Mouse (Mus musculus) myocyte (in vitro differentiated cells): ENCODE results near the gene Pdk1. TPM values are rescaled to one million over a fixed set of nuclear protein-coding genes. Genes with fewer than 3 reads are reported as not detected.

Experiments
- H3K27me3 ChIP-seq: one replicate; pipeline ENCODE4 v1.6.1; 2011; ENCODE audit not compliant: control insufficient read depth, insufficient read depth, insufficient read length
- H3K36me3 ChIP-seq: one replicate; pipeline ENCODE4 v1.6.1; 2011; ENCODE audit not compliant: control insufficient read depth, insufficient read depth
- H3K4me2 ChIP-seq: one replicate; pipeline ENCODE4 v1.6.1; 2011; ENCODE audit warnings: low read depth, control low read depth
- H3K4me3 ChIP-seq: one replicate; pipeline ENCODE4 v1.5.1; 2011; ENCODE audit warnings: mild to moderate bottlenecking, control low read depth, moderate library complexity
- H3K79me2 ChIP-seq: one replicate; pipeline ENCODE4 v1.6.1; 2011; ENCODE audit not compliant: control insufficient read depth, insufficient read depth
- H3ac ChIP-seq: one replicate; pipeline ENCODE4 v1.6.1; 2011; ENCODE audit not compliant: control insufficient read depth, insufficient read length
- CEBPB ChIP-seq: IDR thresholded peaks from 2 replicates; pipeline ENCODE4 v1.6.1; 2011; ENCODE audit warnings: mild to moderate bottlenecking, moderate library complexity; ENCODE audit not compliant: poor library complexity, insufficient read depth, severe bottlenecking
- E2F4 ChIP-seq: IDR thresholded peaks from one replicate; pipeline ENCODE4 v1.6.1; 2011; ENCODE audit warnings: mild to moderate bottlenecking, control low read depth, moderate library complexity; ENCODE audit not compliant: insufficient read depth
- MAX ChIP-seq: IDR thresholded peaks from one replicate; pipeline ENCODE4 v1.6.1; 2011; ENCODE audit warnings: low read depth, mild to moderate bottlenecking, control low read depth
- MYOD1 ChIP-seq, 3 experiments: IDR thresholded peaks; one replicate each; pipeline ENCODE4 v1.6.1; 2011; ENCODE audit warnings: control low read depth in 2 of 3, low read depth in 2 of 3, mild to moderate bottlenecking in 2 of 3, moderate library complexity in 1 of 3; ENCODE audit not compliant: insufficient read length in 2 of 3, control insufficient read depth in 1 of 3
- MYOG ChIP-seq, 3 experiments: IDR thresholded peaks; one replicate each; pipeline ENCODE4 v1.6.1; 2011; ENCODE audit warnings: control low read depth in 2 of 3, low read depth in 2 of 3, mild to moderate bottlenecking in 2 of 3; ENCODE audit not compliant: insufficient read length in 2 of 3, control insufficient read depth in 1 of 3, insufficient read depth in 1 of 3
- POLR2A ChIP-seq: IDR thresholded peaks from one replicate; pipeline ENCODE4 v1.6.1; 2011; ENCODE audit warnings: low read depth, mild to moderate bottlenecking, control low read depth, moderate library complexity; ENCODE audit not compliant: insufficient read length
- POLR2AphosphoS2 ChIP-seq: IDR thresholded peaks from one replicate; pipeline ENCODE4 v1.6.1; 2011; ENCODE audit warnings: low read depth, control low read depth; ENCODE audit not compliant: insufficient read length
- REST ChIP-seq: IDR thresholded peaks from one replicate; pipeline ENCODE4 v1.6.1; 2011; ENCODE audit warnings: mild to moderate bottlenecking, control low read depth, moderate library complexity; ENCODE audit not compliant: insufficient read depth, insufficient read length
- SRF ChIP-seq: IDR thresholded peaks from one replicate; pipeline ENCODE4 v1.6.1; 2011; ENCODE audit warnings: low read depth; ENCODE audit not compliant: control insufficient read depth, insufficient read length
- TCF12 ChIP-seq: IDR thresholded peaks from one replicate; pipeline ENCODE4 v1.6.1; 2011; ENCODE audit warnings: mild to moderate bottlenecking, control low read depth; ENCODE audit not compliant: poor library complexity, insufficient read depth, severe bottlenecking
- TCF3 ChIP-seq: IDR thresholded peaks from one replicate; pipeline ENCODE4 v1.6.1; 2011; ENCODE audit warnings: low read depth, control low read depth; ENCODE audit not compliant: insufficient read length
- USF1 ChIP-seq: IDR thresholded peaks from one replicate; pipeline ENCODE4 v1.6.1; 2011; ENCODE audit warnings: low read depth, mild to moderate bottlenecking, control low read depth, moderate library complexity
- polyA plus RNA-seq: library from polyadenylated mRNA; unstranded; fragments of >200 nt; fragmentation: generic; extraction: Trizol; gene quantifications from one replicate; pipeline ENCODE4 v1.2.1, GENCODE M21; 2012; ENCODE audit warnings: missing spikeins

The Pdk1 gene
- polyA plus RNA-seq, 1 experiment, result 17.0 TPM

DNA sequence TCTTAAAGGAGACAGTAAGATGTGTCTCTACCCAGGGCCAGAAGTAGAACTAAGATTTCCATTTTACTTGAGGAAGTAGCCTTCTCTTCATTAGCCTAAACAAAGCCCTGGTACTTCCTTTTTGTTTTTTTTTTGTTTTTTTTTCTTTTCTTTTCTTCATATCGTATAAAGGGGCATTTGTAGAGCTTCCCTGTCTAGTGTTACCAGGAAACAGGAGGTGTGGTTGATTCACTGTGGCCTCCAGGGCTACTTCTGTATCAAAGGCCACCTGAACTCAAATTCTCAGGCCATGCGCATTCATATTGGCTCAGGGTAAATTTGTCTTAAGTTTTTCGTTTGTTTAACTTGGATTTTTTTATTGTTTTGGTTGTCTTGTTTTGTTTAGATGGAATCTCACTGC, 7.1 kb upstream of the Pdk1 start:
- H3K27me3 ChIP-seq, result no peaks in the 10 kb centered on the region
- no peak overlapping the region for H3ac ChIP-seq
- no peaks in the 10 kb centered on the region for H3K36me3 ChIP-seq
- H3K4me2 ChIP-seq, result no peak overlapping the region
- no peaks in the 10 kb centered on the region for H3K79me2 ChIP-seq
- H3K4me3 ChIP-seq, result no peak overlapping the region
- TF ChIP-seq USF1 (no peak), MAX (no peak)

DNA sequence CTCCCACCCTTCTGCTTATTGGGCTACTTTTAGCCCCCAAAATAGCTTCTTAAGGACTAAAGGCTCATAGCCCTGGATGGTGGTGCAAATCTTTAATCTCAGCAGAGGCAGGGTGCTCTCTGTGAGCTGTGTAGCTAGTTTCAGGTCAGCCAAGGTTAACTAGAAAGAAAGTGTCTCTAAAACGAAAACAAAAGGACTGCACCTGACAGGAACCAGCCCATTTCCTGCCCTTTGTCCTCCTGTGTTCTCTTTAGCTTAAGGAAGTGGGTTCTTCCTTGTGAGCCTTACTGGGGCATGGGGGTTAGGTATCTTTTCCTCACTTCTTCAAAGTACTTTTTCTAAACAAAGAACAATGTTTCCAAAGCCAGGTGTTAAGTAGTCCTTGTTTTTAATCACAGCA, 6.5 kb upstream of the Pdk1 start:
- no peak overlapping the region for H3K4me2 ChIP-seq
- H3ac ChIP-seq, result no peak overlapping the region
- H3K36me3 ChIP-seq, result no peaks in the 10 kb centered on the region
- no peak for TF ChIP-seq REST
- no peak for TF ChIP-seq MAX
- TF ChIP-seq POLR2A, result no peak
- TF ChIP-seq POLR2AphosphoS2, result no peak
- no peak for TF ChIP-seq MYOD1 (IDR thresholded peaks at IDR 0.05; ENCODE audit: control insufficient read depth in 1 of 3, insufficient read length in 2 of 3, low read depth in 2 of 3)
- TF ChIP-seq USF1, result no peak
- no peak for TF ChIP-seq CEBPB
- TF ChIP-seq TCF3, result no peak
- TF ChIP-seq TCF12, result no peak
- no peak for TF ChIP-seq E2F4
- TF ChIP-seq SRF, result no peak
- TF ChIP-seq MYOG (IDR thresholded peaks at IDR 0.05; ENCODE audit: control insufficient read depth in 1 of 3, insufficient read depth in 1 of 3, insufficient read length in 2 of 3, low read depth in 2 of 3), result no peak
- no peaks in the 10 kb centered on the region for H3K79me2 ChIP-seq
- no peaks in the 10 kb centered on the region for H3K27me3 ChIP-seq
- no peak overlapping the region for H3K4me3 ChIP-seq

DNA sequence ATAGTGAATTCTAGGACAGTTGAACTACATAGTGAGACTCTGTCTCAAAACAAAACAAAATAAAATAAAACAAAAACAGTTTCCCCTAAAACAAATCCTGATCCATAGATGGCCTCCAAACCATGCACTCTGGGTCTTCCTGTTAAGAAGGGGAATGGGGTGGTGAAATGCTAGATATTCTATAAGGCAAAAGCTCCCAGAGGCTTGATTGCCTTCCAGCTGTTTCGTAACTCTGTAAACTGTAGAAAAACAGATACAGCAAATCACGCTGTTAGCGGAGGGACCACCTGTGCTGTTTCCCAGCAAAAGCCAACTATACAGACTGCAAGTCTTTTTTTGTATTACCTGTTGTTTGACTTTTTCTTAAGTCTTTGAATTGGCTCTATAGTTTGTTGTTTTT, 6.0 kb upstream of the Pdk1 start:
- Histone ChIP-seq H3K4me2 (peak overlapping the region; percentile 67), H3K4me3 (no peak overlapping the region)
- TF ChIP-seq POLR2AphosphoS2 (no peak), MYOD1 (IDR thresholded peaks at IDR 0.05; ENCODE audit: control insufficient read depth in 1 of 3, insufficient read length in 2 of 3, low read depth in 2 of 3) (no peak), TCF3 (no peak), MAX (no peak), E2F4 (no peak), TCF12 (no peak), POLR2A (no peak), CEBPB (no peak), REST (no peak), SRF (no peak), MYOG (IDR thresholded peaks at IDR 0.05; ENCODE audit: control insufficient read depth in 1 of 3, insufficient read depth in 1 of 3, insufficient read length in 2 of 3, low read depth in 2 of 3) (no peak), USF1 (no peak)

DNA sequence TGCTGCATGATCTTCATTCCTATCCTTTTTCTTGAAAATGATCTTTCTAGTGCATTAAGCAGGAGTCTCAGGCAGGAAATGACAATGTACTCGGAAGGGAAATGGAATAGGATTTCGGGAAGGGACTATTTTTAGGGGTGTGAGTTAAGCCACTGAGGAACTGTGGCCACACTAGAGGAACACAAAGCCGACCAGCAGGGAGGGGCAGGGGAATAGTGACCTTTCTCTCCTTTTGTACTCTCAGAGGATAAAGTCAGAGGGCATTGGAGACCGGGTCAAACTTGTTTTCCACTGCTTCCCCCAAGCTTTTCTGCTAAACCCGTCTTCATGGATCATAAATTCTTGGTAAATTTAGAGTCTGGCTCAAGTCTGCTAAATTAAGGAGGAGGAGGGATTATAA, 5.5 kb upstream of the Pdk1 start:
- no peaks in the 10 kb centered on the region for H3K36me3 ChIP-seq
- no peaks in the 10 kb centered on the region for H3K79me2 ChIP-seq
- TF ChIP-seq E2F4, result no peak
- TF ChIP-seq MAX, result no peak
- TF ChIP-seq SRF, result no peak
- no peak for TF ChIP-seq USF1
- TF ChIP-seq TCF12, result no peak
- no peak for TF ChIP-seq CEBPB
- TF ChIP-seq POLR2A, result no peak
- no peak for TF ChIP-seq MYOD1 (IDR thresholded peaks at IDR 0.05; ENCODE audit: control insufficient read depth in 1 of 3, insufficient read length in 2 of 3, low read depth in 2 of 3)
- no peak for TF ChIP-seq REST
- no peak for TF ChIP-seq POLR2AphosphoS2
- TF ChIP-seq MYOG (IDR thresholded peaks at IDR 0.05; ENCODE audit: control insufficient read depth in 1 of 3, insufficient read depth in 1 of 3, insufficient read length in 2 of 3, low read depth in 2 of 3), result no peak
- no peak overlapping the region for H3K4me3 ChIP-seq
- H3ac ChIP-seq, result no peak overlapping the region
- no peaks in the 10 kb centered on the region for H3K27me3 ChIP-seq
- H3K4me2 ChIP-seq, result peak overlapping the region; percentile 67

More for the DNA sequence above, 6.0 kb upstream of the Pdk1 start:
- Histone ChIP-seq H3K27me3 (no peaks in the 10 kb centered on the region), H3K79me2 (no peaks in the 10 kb centered on the region), H3K36me3 (no peaks in the 10 kb centered on the region), H3ac (no peak overlapping the region)

DNA sequence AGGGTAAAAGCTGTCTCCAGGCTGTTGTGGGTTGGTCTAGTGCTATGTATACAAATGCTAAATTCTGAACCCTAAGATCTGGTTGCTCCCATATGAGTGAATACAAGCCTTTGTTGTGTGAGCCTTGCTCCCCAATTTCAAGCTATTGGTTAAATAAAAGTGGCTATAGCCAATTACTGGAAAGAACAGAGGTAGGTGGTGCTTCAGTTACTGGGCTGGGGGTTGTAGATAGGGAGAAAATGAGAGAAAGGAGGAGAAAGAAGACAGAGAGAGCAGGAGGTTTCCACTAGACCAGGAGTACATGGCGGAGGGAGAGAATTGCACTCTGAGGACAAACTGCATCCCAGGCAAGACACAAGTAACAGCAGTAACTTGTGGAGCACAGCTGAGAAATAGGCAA, 4.8 kb upstream of the Pdk1 start:
- H3K79me2 ChIP-seq, result no peaks in the 10 kb centered on the region
- no peaks in the 10 kb centered on the region for H3K36me3 ChIP-seq
- H3ac ChIP-seq, result no peak overlapping the region
- H3K4me2 ChIP-seq, result peak overlapping the region; percentile 67
- H3K27me3 ChIP-seq, result no peaks in the 10 kb centered on the region
- TF ChIP-seq TCF3 (no peak), CEBPB (no peak), SRF (no peak), E2F4 (no peak), REST (no peak), POLR2AphosphoS2 (no peak)
- H3K4me3 ChIP-seq, result no peak overlapping the region
